Mouse (Mus musculus) stomach, postnatal 0 days (tissue): ENCODE results near the gene Olfr305. TPM values are rescaled to one million over a fixed set of nuclear protein-coding genes. Genes with fewer than 3 reads are reported as not detected.
"Not testable (repeated sequence)": the region's sequence is repeated elsewhere in the genome, so short reads cannot be mapped to it uniquely, and the experiment has no call there.

Experiments
- ATAC-seq: fragments of 200-750 bp; cut with Nextera tagmentation; 2 replicates; pipeline ENCODE4 v1.8.0; 2017; ENCODE audit not compliant: low FRiP score, low TSS enrichment
- DNase-seq: peaks from one replicate; pipeline ENCODE4 v3.0.0-alpha.2; 2016; ENCODE audit warnings: low spot score
- H3K27ac ChIP-seq: fragments of 300-500 bp; sonication (generic); replicated peaks from 2 replicates; pipeline ENCODE4 v1.5.1; 2014; ENCODE audit warnings: mild to moderate bottlenecking, control low read depth
- H3K27me3 ChIP-seq: fragments of 300-500 bp; sonication (generic); 2 replicates; pipeline ENCODE4 v1.6.1; 2014; ENCODE audit warnings: low read length; ENCODE audit not compliant: control insufficient read depth, insufficient read depth
- H3K36me3 ChIP-seq: fragments of 300-500 bp; sonication (generic); 2 replicates; pipeline ENCODE4 v1.6.1; 2014; ENCODE audit warnings: low read length, mixed read lengths; ENCODE audit not compliant: control insufficient read depth, insufficient read depth
- H3K4me1 ChIP-seq: fragments of 300-500 bp; sonication (generic); replicated peaks from 2 replicates; pipeline ENCODE4 v1.6.1; 2014; ENCODE audit warnings: antibody characterized with exemption; ENCODE audit not compliant: control insufficient read depth, insufficient read depth
- H3K4me2 ChIP-seq: fragments of 300-500 bp; sonication (generic); replicated peaks from 2 replicates; pipeline ENCODE4 v1.6.1; 2014; ENCODE audit warnings: low read depth, mild to moderate bottlenecking, control low read depth, moderate library complexity
- H3K4me3 ChIP-seq: fragments of 300-500 bp; sonication (generic); 2 replicates; pipeline ENCODE4 v1.5.1; 2014; ENCODE audit warnings: low read depth, low read length, control low read depth
- H3K9ac ChIP-seq: fragments of 300-500 bp; sonication (generic); 2 replicates; pipeline ENCODE4 v1.6.1; 2014; ENCODE audit warnings: mild to moderate bottlenecking, low read length, control low read depth, mixed read lengths
- H3K9me3 ChIP-seq: fragments of 300-500 bp; sonication (generic); 2 replicates; pipeline ENCODE4 v1.6.1; 2016; ENCODE audit warnings: low read length; ENCODE audit not compliant: control insufficient read depth
- CTCF ChIP-seq: IDR thresholded peaks from 2 replicates; pipeline ENCODE4 v1.5.1; 2016; ENCODE audit warnings: antibody characterized with exemption, low read depth, mild to moderate bottlenecking, moderate library complexity
- EP300 ChIP-seq: optimal IDR thresholded peaks from 2 replicates; pipeline ENCODE3; 2016; ENCODE audit warnings: antibody characterized with exemption
- WGBS: fragments of 180-500 bp; shearing (Covaris S2); extraction: QIAGEN DNeasy Blood & Tissue Kit; methylation state at CpG from one replicate; pipeline ENCODE4 v1.1.7; 2014; 5-methylcytosine and 5-hydroxymethylcytosine counted together
- polyA plus RNA-seq: library from polyadenylated mRNA; unstranded; fragments of >200 nt; fragmentation: Nextera tagmentation; extraction: Ambion mirVana; gene quantifications from 2 replicates; pipeline ENCODE4 v1.2.1, GENCODE M21; 2015

Olfr305 gene
- not detected in 2 replicates for polyA plus RNA-seq

DNA sequence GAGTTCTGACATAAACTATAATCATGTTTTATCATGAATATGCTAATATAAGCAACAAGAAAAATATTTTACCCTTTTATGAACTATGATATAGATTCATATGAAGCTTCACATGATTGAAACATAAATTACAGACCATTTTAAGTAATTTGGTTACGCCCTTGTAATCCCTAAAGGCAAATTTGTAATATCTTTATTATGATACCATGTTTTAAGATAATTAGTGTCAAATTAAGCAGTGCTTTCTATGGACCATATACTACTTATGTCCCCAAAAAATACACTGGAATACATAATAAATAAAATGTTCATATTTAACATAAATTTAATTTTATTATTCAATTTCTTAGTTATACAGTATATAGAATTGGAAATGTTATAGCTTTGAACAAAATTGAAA lies at the start of gene Olfr305:
TSS of gene Olfr305 (minus strand) at position 101 of the 400 bp plus-strand sequence.
- WGBS, result 81% methylated on average over 1 of the region's 1 CpGs
- Histone ChIP-seq H3K9me3 (no peaks in the 10 kb centered on the region), H3K9ac (no peak within 1 kb of the TSS), H3K4me1 (no peaks in the 10 kb centered on the region), H3K4me2 (no peak within 1 kb of the TSS), H3K27me3 (no peaks in the 10 kb centered on the region), H3K4me3 (no peak within 1 kb of the TSS), H3K36me3 (no peaks in the 10 kb centered on the region), H3K27ac (no peak within 1 kb of the TSS)
- ATAC-seq (no peak), DNase-seq (no peak)
- TF ChIP-seq CTCF, result no peak
- no peak for TF ChIP-seq EP300

DNA sequence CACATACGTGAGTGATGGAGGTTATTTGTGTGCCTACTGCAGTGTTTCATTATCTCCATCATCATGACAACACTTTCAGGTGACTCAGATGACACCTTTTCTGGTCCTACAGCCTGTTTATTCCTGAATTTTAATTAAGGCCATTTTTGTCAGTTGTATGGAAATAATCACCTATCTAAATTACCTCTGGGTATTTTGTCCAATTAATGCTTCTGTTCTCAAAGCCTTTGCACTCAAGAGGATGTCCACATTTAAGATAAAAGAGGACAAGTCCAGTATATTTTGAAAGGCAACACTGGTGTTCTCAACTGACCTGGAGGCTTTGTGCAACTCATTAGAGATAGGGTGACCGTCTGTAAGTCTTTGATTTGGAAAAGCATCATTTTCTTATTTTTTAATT lies 36.8 kb upstream of the Olfr305 start, which contains the start of gene Olfr301:
TSS of gene Olfr301 (plus strand) at position 301 of the 400 bp plus-strand sequence.
- Histone ChIP-seq H3K4me2 (no peak within 1 kb of the TSS), H3K27ac (no peak within 1 kb of the TSS), H3K36me3 (no peaks in the 10 kb centered on the region), H3K4me3 (no peak within 1 kb of the TSS), H3K9me3 (no peaks in the 10 kb centered on the region), H3K4me1 (no peaks in the 10 kb centered on the region), H3K27me3 (no peaks in the 10 kb centered on the region), H3K9ac (no peak within 1 kb of the TSS)
- TF ChIP-seq EP300 (no peak), CTCF (no peak)
- no peak for ATAC-seq
- WGBS, result 74% methylated on average over 2 of the region's 2 CpGs
- no peak for DNase-seq

DNA sequence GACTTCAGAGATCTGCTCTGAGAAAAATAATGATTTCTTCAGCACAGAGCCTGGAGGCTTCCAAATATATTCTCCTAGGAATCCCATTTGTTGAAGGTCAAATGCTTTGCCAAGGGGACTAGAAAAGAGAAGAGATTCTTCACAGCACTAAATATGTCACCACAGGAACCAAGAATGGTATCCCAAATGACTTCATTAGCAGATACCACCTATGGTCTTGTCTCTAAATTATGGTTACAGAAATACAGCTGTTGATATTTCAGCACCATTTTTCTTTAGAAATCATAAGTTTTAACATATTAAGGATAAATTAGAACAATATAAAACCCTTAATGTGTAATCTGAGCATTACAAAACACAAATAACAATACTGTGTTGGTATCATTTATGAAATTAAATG lies 31.0 kb upstream of the Olfr305 start, which contains the start of gene Olfr303:
TSS of gene Olfr303 (minus strand) at position 101 of the 400 bp plus-strand sequence.
- Histone ChIP-seq H3K27ac (no peak within 1 kb of the TSS), H3K9me3 (no peaks in the 10 kb centered on the region), H3K27me3 (no peaks in the 10 kb centered on the region), H3K4me3 (no peak within 1 kb of the TSS), H3K4me2 (no peak within 1 kb of the TSS), H3K9ac (no peak within 1 kb of the TSS), H3K36me3 (no peaks in the 10 kb centered on the region), H3K4me1 (no peaks in the 10 kb centered on the region)
- ATAC-seq (no peak), DNase-seq (no peak)
- TF ChIP-seq EP300 (no peak), CTCF (no peak)

DNA sequence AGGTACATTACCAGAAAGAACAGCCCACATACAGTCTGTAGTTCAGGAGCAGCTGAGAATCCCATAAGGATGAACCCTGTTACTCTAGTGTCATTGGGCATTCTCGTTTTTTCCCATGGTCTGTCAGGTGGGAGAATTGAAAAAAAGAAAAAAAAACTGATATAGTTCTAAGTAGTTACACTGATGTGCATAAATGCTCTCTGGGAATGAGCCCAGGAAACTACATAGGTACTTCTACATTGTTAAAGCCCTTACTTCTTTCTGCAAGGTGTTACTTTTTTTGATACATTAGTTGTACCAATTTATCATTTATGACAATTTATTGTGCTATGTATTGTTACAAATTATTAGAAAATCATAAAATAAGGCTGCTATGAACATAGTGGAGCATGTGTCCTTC lies 19.8 kb upstream of the Olfr305 start, which contains the start of gene Olfr304:
TSS of gene Olfr304 (minus strand) at position 101 of the 400 bp plus-strand sequence.
- no peak within 1 kb of the TSS for H3K27ac ChIP-seq
- H3K4me1 ChIP-seq, result no peaks in the 10 kb centered on the region
- DNase-seq, result no peak
- no peak within 1 kb of the TSS for H3K4me3 ChIP-seq
- H3K9ac ChIP-seq, result no peak within 1 kb of the TSS
- no peaks in the 10 kb centered on the region for H3K27me3 ChIP-seq
- no peak for ATAC-seq
- WGBS, result 63% methylated on average over 1 of the region's 1 CpGs
- TF ChIP-seq EP300, result no peak
- no peak for TF ChIP-seq CTCF
- H3K4me2 ChIP-seq, result no peak within 1 kb of the TSS
- no peaks in the 10 kb centered on the region for H3K36me3 ChIP-seq
- no peaks in the 10 kb centered on the region for H3K9me3 ChIP-seq

DNA sequence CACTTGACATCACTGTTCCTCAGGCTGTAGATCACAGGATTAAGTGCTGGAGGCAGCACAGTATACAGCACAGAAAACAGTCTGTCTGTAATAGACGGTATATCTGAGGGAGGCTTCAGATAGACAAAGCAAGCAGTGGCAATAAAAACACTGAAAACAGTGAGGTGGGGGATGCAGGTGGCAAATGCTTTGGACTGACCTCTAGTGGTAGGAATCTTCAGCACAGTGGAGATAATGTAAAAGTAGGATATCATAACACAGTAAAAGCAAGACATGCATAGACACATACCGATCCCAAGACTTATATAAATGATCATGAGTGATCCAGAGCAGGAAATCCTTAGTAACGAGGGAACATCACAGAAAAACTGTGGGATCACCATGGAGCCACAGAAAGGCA lies 19.0 kb upstream of the Olfr305 start:
- TF ChIP-seq EP300, result no peak
- peak; percentile 48 for TF ChIP-seq CTCF
- Histone ChIP-seq H3K4me3 (no peak overlapping the region), H3K27me3 (no peaks in the 10 kb centered on the region), H3K27ac (no peak overlapping the region), H3K9ac (no peak overlapping the region), H3K36me3 (no peaks in the 10 kb centered on the region), H3K4me1 (no peaks in the 10 kb centered on the region), H3K4me2 (no peak overlapping the region), H3K9me3 (no peaks in the 10 kb centered on the region)
- DNase-seq (no peak), ATAC-seq (no peak)
- 60% methylated on average over 3 of the region's 3 CpGs for WGBS

DNA sequence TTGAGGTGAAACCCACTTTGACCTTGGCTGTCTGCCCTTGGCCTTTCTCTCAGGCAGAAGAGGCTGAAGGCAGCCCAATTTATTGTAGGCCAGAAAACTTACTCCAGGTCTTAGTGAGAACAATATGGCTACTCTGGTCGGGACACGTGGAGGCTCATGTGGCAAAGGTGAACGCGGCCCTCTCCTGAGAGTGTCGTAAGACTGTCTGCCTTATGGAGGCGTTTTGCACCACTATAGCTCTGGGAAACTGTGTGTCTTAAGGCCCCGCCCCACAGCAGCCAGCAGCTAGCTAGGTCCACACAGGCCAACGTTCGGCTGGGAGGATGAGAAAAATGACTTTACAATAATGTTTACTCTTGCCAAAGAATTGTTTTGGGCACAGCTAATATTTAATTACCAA lies 20.4 kb downstream of the Olfr305 start:
- not testable (repeated sequence) for H3K9ac ChIP-seq, H3K27me3 ChIP-seq, DNase-seq, H3K4me1 ChIP-seq, H3K4me2 ChIP-seq, H3K4me3 ChIP-seq, H3K36me3 ChIP-seq, ATAC-seq, H3K9me3 ChIP-seq, H3K27ac ChIP-seq
- 83% methylated on average over 9 of the region's 9 CpGs for WGBS
